Mouse (Mus musculus) cerebellum, postnatal 36 days (tissue): ENCODE data around the gene Bub3.

Source experiments
- DNase-seq, 2 experiments: peaks; one replicate each; pipeline ENCODE4 v3.0.0; 2021 to 2022; ENCODE audit warnings: mixed read lengths in 2 of 2

The Bub3 gene

DNA sequence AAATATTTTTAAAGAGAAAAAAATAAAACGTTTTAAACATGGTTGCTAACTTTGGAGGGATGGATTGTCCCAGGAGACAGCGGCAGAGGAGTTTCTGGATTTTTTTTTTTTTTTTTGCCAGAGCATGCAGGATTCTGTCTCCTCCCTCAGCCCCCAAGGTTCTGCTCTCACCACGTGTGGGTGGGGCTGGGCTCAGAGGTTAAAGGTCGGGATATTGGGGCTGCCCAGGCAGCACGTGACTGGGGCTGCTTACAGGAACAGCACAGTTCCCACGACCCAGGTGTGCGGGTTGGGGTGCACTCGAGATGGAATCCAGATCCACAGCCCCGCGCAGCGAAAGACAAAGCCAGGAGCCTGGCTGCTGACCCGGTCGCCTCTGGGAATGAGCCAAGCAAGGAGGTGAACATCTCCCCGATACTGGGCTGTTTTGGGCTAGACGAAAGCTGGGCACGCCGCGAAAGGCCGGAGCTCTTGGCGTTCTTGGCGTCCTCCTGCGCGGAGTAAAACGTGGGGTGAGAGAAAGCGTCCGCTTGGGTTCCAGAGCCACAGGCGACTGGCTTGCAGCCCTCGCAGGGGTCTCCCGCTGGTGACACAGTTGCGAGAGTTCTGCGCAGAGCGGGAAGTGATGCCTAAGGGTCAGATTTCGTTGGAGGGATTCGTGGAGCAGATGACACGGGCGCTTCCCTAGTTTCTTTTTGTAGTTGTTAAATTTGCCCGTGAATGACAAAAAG, 3.3 kb upstream of the Bub3 start:
- DNase-seq, result no peak

DNA sequence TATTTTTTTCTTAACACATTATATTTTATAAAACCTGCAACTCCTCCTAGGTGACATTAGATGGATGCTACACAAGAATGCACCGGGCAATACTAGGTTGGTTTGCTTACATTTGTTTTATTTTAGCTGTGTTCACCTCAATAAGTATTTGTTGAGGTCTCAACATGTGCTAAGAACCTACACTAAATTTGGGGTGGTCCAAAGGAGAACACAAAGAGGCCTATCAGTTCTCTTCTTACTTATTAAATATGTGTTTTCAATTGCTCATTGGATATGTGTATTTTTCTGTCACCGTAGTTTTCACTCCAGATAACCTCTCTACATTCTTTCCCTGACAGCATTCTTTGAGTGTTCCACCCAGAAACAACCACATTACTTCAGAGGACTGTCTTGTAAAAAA, 2.3 kb upstream of the Bub3 start:
- no peak for DNase-seq

DNA sequence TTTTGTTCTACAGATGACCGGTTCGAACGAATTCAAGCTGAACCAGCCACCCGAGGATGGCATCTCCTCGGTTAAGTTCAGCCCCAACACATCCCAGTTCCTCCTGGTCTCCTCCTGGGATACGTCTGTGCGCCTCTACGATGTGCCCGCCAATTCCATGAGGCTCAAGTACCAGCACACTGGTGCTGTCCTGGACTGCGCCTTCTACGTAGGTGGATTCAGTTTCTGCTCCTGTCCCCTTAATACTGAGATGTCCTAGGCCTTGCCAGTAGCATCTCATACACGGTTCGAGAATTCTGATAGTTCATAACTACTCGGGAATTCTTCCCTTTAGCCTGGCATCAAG, 648 bp downstream of the Bub3 start:
- no peak for DNase-seq

DNA sequence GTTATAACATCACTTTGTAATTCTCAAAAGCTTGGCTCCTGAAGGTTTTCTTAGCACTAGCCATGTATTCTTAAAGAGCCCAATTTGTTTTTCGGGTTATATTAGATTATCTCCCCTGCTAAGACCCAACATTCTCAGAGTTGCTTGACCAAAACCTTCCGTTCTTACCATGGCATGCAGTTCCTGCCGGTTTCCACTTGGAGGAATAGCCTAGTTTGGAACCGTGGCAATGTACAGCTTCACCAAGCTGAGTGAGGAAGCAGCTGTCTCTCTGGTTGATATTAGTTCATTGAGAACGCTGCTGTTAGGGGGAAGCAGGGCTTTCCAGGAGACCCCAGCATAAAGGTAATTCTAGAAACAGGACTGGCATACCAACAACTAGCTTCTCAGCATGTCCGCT, 15.2 kb downstream of the Bub3 start:
- DNase-seq, result no peak

DNA sequence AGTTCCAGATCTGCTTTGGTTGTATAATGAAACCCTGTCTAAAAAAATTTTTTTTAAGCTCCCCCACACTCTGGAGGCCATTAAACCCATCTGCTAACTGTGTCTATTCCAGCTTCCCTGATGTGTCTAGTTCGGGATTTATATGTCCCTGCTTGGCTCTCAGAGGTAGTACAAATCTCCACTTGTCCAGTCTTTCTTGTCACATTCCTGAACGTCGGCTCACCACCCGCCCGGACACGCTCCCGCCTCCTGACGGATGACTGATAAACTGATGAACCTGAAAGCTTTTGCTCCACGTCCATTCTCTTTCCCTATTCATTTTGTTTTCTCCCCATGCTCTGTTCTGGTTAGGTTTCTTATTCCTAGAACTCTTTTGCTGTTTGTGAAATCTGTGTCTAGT, 22.2 kb downstream of the Bub3 start:
- DNase-seq, result no peak

DNA sequence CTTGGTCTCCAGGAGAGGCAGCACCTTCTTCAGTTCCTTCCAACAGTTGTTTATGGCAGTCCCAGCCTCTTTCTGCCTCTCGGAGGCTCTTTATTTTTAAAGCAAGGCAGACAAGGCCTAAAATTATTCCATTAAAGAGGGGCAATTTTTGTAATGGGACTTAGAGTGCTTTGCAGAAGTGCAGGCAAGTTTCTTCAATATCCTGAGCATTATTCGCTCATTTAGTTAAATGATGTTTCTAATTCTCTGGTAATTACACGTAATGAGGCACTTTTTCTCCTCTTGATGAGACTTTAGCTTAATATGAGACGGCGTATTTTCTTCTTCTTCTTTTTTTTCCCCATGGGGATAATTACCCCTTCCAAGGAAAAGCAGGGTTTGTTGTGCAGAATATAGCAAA, 25.5 kb downstream of the Bub3 start:
- no peak for DNase-seq

DNA sequence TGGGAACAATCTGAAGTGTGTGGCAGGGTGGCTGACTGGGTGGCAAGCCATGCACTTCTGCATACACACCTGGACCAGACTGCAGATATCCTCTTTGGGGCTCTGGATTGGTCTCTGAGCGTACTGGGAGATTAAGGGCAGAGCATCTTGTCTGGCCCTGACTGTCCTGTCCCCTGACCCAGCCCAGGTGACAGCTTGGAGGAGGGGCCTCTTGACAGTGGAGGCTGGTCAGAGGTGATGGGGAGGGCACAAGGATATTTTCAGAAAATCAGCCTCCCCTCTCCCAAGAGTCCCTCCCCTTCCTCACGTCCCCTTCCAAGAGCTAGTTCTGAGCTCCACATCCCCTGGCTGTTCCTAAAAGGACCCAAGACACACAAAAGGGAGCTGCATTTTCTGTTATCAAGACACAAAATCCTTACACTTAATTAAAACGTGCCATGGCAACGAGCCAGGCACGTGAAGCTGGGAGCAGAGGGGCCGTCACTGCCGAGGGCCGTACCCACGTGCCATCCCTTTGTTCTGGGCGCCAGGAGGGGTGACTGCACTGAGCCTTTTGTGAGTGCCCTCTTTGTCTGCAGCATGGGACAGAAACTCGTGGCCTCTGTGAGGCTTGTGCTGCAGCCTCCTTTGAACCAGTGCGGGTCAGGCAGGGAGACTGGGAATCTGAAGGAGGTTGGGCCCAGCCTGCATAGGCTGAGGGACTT, 37.9 kb downstream of the Bub3 start:
- DNase-seq, result no peak

DNA sequence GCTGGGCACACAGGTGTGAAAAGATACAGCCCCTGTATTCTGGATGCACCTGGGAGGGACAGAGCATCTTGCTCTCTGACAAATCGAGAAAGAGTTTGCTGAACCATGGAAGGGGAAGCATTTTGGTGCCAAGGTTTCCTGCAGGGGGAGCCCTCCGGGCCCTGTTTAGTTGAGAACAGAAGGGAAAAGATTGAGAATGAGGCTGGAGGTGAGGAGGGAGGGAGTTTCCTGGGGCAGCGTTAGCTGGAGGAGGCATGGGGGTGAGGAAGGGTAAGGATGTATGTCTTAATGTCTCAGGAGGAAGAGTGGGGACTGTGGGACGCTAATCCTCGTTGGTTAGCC, 38.4 kb downstream of the Bub3 start:
- DNase-seq, result peak; percentile 6

DNA sequence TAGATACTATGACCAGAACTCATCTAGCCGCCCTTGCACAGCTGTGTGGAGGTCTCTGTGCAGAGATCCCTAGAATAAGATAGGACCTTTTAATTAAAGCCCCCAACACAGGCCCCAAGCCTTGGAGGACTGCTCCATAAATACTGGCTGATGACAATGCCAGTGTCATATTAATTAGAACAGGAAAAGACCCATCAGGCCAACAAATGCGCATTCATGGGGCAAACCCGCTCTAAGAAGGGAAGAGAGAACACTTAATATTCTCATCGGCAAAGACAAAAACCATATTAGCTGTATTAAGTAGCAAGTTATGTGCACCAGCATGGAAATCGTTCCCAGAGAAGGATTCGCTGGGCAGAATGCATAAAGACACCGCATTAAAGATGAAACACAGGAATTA, 42.1 kb downstream of the Bub3 start:
- no peak for DNase-seq

DNA sequence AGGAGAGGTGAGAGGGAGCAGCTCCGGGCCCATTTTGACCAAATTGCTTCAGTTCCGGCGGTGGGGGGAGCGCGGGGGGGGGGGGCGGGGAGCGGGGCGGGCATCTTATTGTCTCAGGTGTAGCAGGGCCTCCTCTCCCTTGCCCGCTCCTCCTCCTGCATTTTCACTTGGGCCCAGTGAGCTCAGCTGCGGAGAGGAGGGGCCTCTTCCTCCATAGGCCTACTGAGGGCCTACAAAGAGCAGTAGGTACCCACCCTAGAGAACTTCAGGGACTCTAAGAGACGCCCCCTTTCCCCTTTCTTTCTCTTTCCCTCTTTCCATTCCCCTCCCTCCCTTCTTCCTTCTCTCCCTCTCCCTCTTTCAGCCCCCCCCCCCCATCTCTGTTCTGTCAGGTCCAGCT, 43.2 kb downstream of the Bub3 start:
- no peak for DNase-seq

DNA sequence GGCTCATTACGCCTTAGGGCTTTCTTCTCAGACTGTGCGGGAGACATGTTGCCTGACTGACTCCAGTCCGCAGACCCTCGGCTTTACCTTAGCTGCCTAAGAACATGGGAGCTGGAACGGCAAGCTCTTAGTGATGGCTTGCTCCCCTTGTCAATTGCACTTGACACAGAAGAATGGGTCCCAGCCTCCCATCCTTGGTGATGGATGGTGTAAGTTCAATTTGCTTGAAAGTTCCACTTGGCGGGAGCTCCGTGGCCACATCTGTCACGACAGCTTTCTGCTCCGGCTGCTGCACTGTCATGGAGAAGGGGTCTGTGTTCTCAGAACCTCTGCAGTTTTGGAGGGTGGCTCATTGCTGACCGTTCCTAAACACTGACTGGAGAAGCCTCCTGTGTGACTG, 44.9 kb downstream of the Bub3 start:
- DNase-seq, result no peak

DNA sequence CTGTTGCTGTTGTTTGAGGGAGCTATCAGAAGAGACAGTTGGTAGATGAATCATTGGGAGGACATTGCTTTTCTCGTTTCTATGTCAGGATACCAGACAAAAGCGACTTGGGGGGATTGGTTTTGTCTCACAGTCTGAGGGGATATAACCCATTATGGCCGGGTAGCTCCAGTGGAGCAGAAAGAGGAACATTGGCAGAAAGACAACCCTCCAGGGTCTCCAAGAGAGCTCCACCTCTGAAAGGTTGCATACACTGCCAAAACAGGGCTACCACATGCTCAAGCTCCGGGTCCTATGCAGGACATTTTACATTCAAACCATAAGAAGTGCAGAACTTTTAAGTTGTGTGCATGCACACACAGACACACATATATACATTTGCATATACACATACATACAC, 45.5 kb downstream of the Bub3 start:
- no peak for DNase-seq

DNA sequence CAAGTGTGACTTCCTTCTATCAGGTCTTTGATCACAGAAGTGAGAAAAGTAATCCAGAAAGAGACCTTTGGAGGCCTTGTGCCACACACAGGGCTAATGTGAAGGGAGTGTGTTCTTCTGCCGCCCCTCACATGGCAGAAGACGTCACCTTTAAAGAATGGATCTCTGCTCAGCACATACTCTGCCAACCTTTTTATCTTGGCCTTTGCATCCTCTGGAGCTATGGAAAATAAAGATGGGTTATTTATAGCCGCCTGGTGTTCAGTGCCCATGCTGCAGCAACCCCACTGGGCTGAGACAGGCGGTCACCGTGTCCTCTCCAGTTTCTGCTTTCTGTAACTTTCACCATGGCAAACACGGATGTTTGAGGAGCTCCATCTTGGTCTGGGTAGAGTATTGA, 48.0 kb downstream of the Bub3 start:
- DNase-seq, result no peak

DNA sequence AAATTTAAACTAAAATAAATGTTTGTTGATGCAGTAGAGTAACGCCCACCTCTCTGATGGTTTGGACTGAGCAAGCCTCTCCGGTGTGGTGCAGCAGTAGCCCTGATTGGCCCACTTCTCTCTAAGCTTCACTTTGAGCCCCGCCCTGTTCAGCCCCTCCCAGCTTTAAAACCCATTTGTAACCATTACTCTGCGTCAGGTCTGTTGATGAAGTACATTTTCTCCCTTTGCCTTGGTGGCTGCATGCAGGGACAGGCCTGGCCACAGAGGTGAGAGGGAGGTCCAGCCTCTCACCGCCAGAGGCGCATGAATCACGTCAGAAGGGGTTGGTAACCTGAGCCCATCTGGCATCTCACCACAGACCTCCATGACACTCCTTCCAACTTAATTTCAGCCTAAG, 49.7 kb downstream of the Bub3 start:
- no peak for DNase-seq
